Mouse (Mus musculus) thymus, postnatal 36 days (tissue): ENCODE data around the gene Olfr615.
"Not testable (repeated sequence)": the region's sequence is repeated elsewhere in the genome, so short reads cannot be mapped to it uniquely, and the experiment has no call there.

Experiments
- DNase-seq, 2 experiments: peaks; one replicate each; pipeline ENCODE4 v3.0.0; 2022; ENCODE audit warnings: mixed read lengths in 2 of 2

Gene Olfr615

GRCm38 (mm10) chr7:103555779-103556178 is at the start of gene Olfr615:
Gene Olfr615 (plus strand): TSS chr7:103556079.
- DNase-seq, result no peak

DNA sequence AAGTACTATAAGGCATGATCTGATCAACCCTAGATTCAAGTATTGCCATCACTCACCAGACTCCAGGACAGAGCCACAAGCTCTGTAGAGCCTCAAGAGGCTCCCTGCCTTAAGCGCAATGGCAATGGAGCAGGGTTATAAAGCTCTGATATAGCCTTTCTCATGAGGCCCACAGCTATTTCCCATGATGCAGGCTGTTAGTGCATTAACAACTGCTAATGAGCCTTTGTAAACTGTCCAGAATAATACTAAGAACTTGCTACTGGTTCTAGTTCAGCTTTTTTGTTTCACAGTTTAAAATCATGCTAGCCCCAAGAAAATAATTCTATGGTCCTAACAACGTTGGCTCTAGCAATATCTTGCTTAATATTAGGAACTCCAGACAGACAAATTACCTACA is 43.9 kb upstream of the Olfr615 start, which contains the start of gene Olfr610:
TSS of gene Olfr610 (minus strand) at position 101 of the 400 bp plus-strand sequence.
- no peak for DNase-seq

DNA sequence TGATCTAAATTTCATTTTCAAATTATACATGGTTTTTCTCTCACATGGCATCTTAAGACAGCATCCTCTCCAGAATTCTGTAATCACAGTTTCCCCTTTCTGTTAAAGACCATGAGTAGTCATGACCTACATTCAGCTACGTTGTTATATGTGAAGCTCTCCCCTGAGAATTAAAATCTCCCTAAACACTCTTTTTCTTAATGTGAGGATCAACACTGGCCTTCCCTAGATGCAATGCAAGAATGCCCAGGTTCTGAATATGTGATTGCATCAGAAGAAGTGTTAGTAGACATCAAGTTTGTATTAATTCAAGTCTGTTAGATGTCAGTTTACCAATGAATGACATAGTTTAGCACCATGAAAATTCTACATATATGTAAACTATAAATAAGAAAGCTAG is 35.1 kb upstream of the Olfr615 start, which contains the start of gene Olfr611:
TSS of gene Olfr611 (minus strand) at position 101 of the 400 bp plus-strand sequence.
- not testable (repeated sequence) for DNase-seq

GRCm38 (mm10) chr7:103542617-103543016 is 13.3 kb upstream of the Olfr615 start, which contains the start of gene Olfr612:
Gene Olfr612 (minus strand): TSS chr7:103542717.
- DNase-seq, result not testable (repeated sequence)

DNA sequence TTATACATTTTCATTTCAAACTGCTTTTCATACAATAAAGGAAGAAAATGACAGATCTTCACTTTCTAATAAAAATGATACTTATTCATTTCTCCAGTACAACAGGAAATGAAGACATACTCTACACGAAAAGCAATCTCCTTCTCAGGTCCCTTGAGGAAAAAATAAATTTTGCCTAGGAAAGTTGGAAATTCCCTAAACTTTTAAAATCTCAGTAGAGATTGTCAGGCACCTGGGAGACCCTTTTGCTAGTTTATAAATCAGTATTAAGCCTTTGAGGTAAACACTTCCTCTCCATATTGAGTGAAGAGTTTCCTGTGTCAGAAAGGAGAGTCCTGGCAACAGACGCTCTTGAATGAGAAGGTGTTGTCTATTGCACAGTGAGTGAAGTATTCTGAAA is 8.1 kb upstream of the Olfr615 start, which contains the start of gene Olfr613:
TSS of gene Olfr613 (plus strand) at position 301 of the 400 bp plus-strand sequence.
- DNase-seq, result no peak

GRCm38 (mm10) chr7:103569043-103569442 is 13.2 kb downstream of the Olfr615 start, which contains the start of gene Olfr616:
Gene Olfr616 (minus strand): TSS chr7:103569143.
- DNase-seq, result no peak

DNA sequence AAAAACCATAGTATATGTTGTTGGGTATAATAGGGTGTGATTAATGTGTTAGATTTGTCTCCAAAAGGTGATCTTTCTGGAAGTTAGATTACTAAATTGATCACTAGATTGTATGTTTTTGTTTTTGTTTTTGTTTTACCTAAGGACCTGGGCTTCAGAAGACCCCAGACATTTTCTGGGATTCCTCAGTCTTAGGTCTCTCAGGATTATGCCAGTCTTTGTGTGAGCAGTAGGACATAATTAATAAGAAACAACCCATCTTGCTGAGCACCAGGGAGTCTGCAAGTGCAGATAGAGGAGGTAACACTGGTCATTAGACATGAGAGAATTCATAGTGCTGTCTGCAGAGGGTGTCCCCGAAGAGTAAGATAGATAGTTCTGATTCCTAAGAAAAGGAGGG is 16.9 kb downstream of the Olfr615 start, which contains the start of gene Olfr617:
TSS of gene Olfr617 (plus strand) at position 301 of the 400 bp plus-strand sequence.
- no peak for DNase-seq

- no peak for DNase-seq
Measured at GRCm38 (mm10) chr7:103589803-103590202, 33.9 kb downstream of the Olfr615 start, which contains the start of gene Olfr618. Gene Olfr618 (plus strand): TSS chr7:103590103.

DNA sequence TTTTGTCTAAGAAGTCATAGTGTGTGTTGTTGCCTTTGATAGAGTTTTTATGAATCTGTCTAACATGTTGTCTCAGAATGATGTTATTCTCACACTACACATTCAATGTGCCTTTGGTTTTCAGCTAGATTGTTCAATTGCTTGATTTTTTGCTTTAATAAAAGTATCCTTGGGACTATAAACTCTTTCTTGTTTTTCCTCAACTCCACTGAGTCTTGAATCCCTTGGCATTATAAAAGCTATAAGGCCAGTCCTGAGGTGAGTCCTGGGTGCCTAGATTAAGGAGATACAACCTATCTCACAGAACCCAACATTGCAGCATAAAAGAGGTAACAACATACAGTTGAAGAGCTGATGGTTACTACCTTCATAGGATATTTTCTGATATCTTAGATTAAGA is 44.4 kb downstream of the Olfr615 start, which contains the start of gene Olfr619:
TSS of gene Olfr619 (plus strand) at position 301 of the 400 bp plus-strand sequence.
- DNase-seq, result no peak

DNA sequence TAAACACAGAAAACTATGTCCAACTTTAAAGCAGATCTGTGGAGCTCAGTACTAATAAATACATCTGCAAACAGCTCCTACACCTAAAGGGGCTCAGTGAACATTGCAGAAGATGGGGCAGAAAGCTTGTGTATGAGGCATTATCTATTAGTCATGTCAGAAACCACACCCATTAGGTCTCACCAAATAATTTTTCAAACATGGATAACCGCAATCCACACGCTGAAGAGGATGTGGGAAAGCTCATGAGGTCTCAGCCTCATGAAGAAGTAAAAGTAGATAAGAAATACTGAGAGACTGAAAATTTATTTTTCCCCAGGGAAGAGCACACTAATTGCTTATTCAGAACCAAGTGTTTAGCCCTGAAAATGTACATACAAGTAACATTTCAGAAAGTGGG is 51.5 kb downstream of the Olfr615 start:
- no peak for DNase-seq

DNA sequence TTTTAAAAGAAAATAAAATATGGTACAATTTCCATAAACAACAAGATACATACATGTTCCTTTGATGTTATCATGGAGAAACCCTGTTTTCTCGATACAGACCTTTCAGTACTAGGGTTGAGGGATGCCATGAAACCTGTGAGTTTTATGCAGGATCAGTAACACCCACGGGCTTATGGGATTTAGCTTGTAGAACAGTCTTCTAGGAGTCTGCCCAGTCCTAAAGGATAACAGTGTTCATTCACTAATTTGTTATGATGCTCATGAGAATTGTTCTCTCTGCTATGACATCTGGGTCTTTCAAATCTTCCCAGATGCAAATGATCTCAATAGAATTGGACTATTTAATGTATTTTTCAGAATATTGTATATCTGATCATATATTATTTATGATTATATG is 56.6 kb downstream of the Olfr615 start, which contains the start of gene Olfr620:
TSS of gene Olfr620 (minus strand) at position 101 of the 400 bp plus-strand sequence.
- no peak for DNase-seq
